Mouse (Mus musculus): Measurements from ENCODE around the gene Ndufb7.
A peak's percentile ranks its signal among the peaks of the same experiment; 100 is the strongest.

Ndufb7 gene

GRCm38 (mm10) chr8:83599814-83600213 is 33.3 kb downstream of the Ndufb7 start:
- no peak for DNase-seq (ENCODE audit: low spot score in 2 of 2)

- no peak for DNase-seq (ENCODE audit: low spot score in 2 of 2)
Measured at GRCm38 (mm10) chr8:83602650-83603029, 36.2 kb downstream of the Ndufb7 start.

GRCm38 (mm10) chr8:83607661-83608397 is 41.4 kb downstream of the Ndufb7 start, which contains the start of the genes Tecr and Dnajb1:
Tecr (minus strand) TSS chr8:83607971.
Dnajb1 (plus strand) TSS chr8:83608193.
- peak; percentile 99 to 100 for DNase-seq (ENCODE audit: low spot score in 2 of 2)

- DNase-seq (ENCODE audit: low spot score in 2 of 2) = peak in 1 of 2 experiments; percentile 89
Measured at GRCm38 (mm10) chr8:83608398-83608829, 41.9 kb downstream of the Ndufb7 start.

- DNase-seq (ENCODE audit: low spot score in 2 of 2) = no peak
Measured at GRCm38 (mm10) chr8:83609086-83609485, 42.6 kb downstream of the Ndufb7 start.

GRCm38 (mm10) chr8:83609547-83610180 is 43.2 kb downstream of the Ndufb7 start:
- DNase-seq (ENCODE audit: low spot score in 2 of 2) = no peak

- no peak for DNase-seq (ENCODE audit: low spot score in 2 of 2)
Measured at GRCm38 (mm10) chr8:83611921-83612320, 45.5 kb downstream of the Ndufb7 start.

GRCm38 (mm10) chr8:83613695-83614094 is 47.2 kb downstream of the Ndufb7 start:
- DNase-seq (ENCODE audit: low spot score in 2 of 2) = no peak

- no peak for DNase-seq (ENCODE audit: low spot score in 2 of 2)
Measured at GRCm38 (mm10) chr8:83616625-83617024, 50.2 kb downstream of the Ndufb7 start.

- DNase-seq (ENCODE audit: low spot score in 2 of 2) = no peak
Measured at GRCm38 (mm10) chr8:83617111-83617510, 50.6 kb downstream of the Ndufb7 start.

- DNase-seq (ENCODE audit: low spot score in 2 of 2) = no peak
Measured at GRCm38 (mm10) chr8:83618566-83618965, 52.1 kb downstream of the Ndufb7 start.

- no peak for DNase-seq (ENCODE audit: low spot score in 2 of 2)
Measured at GRCm38 (mm10) chr8:83619568-83620285, 53.3 kb downstream of the Ndufb7 start.
